Mouse (Mus musculus) c-Kit-positive CD71-negative TER-119-negative erythroid progenitor cells, embryonic 14.5 days (primary cell): ENCODE measurements around the gene Six2.
"Not testable (repeated sequence)": the region's sequence is repeated elsewhere in the genome, so short reads cannot be mapped to it uniquely, and the experiment has no call there.

Source experiments
- DNase-seq: peaks from one replicate; pipeline ENCODE4 v3.0.0-alpha.2; 2013; ENCODE audit warnings: low read depth

The Six2 gene

GRCm38 (mm10) chr17:85690323-85690968 lies 2.4 kb upstream of the Six2 start:
- no peak for DNase-seq

DNA sequence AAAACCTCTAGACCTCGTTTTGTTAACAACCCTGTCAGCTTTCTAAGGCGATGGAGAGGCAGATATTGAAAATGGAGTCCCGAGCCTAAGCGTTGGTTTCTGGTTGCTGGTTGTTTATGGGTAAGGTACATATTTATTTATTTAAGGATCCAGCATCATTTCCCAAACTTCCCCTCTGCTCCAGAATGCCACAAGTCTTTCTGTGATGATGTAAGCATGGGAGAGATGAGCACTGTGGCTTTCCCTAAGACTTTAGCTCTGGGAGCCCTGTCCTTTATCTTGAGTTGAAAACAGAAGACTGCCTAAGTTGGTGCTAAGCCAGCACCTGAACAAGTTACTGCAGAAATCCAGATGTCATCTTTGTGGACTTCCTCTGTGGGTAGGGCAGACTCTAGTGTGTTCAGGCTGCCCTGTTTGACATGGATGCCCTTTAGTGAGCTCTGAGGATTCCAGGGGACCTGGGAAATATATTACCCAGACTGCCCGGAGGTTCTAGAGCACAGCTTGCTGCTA lies 1.8 kb upstream of the Six2 start:
- DNase-seq = no peak

- no peak for DNase-seq
These were observed 1.1 kb upstream of the Six2 start for GRCm38 (mm10) chr17:85688911-85689806.

DNA sequence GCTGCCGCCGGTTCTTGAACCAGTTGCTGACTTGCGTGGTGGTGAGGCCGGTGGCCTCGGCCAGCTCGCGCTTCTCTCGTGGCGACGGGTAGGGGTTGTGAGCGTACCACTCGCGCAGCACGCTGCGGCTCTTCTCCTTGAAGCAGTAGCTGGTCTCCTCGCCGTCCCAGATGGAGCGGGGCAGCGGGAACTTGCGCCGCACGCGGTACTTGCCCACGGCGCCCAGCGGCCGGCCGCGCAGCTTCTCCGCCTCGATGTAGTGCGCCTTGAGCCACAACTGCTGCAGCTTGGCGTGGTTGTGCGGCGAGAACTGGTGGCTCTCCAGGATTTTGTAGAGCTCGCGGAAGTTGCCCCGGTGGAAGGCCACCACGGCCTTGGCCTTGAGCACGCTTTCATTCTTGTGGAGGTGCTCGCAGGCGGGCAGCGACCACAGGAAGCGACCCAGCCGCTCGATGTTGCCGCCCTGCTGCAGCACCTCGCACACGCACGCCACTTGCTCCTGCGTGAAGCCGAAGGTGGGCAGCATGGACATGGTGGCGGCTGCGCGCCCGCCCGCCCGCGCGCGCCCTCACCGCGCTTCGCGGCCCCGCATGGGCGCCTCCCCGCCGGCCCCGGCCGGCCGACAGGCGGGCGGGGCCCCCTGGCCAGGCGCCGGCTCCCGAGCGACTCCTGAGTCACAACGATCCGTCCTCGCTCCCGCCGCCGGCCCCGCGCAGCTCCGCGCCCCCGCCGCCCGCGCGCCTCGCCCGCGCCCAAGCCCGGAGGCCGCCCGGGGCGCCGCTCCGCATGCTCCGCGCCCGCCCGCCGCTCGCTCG lies 446 bp downstream of the Six2 start:
- no peak for DNase-seq

GRCm38 (mm10) chr17:85686476-85687420 lies 1.3 kb downstream of the Six2 start:
- no peak for DNase-seq

DNA sequence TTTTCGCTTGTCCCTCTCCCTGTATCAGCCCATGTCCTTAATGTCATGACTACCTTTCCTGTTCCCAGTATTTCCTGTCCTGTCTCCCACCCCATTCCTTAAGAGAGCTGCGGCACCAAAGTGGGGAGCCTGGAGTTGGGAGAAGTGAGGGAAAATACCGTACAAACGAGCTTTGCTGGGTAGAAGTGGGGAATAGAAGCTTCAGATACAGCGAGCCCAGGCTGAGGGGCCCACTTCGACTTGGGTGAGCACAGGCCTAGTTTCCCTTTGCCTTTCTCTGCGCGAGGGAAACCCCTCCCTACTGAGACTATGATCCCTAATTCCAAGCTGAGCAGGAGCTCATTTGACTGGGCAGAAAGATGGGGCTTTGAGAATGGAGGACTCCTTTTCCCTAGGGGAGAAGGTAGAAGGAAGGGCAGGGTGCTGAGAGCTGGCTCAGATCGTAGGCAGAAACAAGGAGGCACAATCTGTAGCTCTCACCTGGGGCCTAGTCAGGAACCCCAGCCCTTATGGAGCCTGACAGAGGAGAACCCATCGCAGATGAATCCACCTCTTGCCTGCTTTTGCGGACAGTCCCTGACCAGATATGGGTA lies 2.3 kb downstream of the Six2 start:
- DNase-seq = no peak

DNA sequence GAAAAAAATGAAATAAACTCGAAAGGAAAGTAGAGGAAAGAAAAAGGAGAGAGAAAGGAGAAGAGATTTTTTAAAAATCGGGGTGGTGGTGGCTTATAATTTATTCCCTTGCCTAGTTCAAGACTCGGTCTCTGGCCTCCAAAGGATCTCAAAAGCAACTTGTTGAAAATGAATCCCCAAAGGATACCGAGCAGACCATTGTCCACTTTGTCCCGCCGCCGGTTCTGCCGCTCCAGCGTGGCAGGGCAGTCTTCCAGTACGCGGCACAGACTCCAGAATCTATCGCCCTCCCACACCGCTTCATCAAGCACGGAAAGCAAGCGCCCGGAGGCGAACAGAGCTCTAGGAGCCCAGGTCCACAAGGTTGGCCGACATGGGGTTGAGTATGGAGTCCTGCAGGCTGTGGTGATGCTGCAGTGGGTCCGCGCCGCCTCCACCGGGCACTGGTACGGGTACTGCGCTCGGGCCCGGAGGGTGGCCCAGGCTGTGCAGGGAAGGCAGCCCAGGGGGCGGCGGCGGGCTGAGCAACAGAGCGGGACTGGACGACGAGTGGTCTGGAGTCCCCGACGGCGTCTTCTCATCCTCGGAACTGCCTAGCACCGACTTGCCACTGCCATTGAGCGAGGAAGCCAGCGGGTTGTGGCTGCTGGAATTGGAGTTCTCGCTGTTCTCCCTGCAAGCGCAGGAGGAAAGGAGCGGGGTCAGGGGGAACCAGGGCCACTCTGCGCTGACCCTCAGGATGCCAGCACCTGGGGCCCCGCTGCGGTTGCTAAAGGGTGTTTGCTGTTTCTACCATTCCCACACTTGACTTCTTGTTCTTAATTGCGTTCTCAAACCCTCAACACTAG lies 3.0 kb downstream of the Six2 start:
- no peak for DNase-seq

GRCm38 (mm10) chr17:85684436-85684835 lies 3.6 kb downstream of the Six2 start:
- not testable (repeated sequence) for DNase-seq

DNA sequence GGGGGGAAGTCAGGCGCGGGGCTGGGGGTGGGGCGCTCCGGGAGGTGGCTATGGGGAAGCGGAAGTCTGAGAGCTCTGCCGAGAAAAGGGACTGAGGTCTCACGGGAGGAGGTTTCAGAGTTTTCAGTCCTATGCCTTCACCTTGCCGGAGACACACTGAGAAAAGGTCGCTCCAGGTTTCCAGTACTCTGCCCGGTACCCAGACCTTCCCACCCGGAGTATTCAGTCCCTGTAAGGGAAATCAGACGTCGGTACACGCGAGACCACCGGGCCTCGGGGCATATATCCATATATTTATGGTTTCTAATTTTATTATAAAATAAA lies 4.1 kb downstream of the Six2 start:
- no peak for DNase-seq

GRCm38 (mm10) chr17:85683111-85683983 lies 4.7 kb downstream of the Six2 start:
- DNase-seq = no peak

DNA sequence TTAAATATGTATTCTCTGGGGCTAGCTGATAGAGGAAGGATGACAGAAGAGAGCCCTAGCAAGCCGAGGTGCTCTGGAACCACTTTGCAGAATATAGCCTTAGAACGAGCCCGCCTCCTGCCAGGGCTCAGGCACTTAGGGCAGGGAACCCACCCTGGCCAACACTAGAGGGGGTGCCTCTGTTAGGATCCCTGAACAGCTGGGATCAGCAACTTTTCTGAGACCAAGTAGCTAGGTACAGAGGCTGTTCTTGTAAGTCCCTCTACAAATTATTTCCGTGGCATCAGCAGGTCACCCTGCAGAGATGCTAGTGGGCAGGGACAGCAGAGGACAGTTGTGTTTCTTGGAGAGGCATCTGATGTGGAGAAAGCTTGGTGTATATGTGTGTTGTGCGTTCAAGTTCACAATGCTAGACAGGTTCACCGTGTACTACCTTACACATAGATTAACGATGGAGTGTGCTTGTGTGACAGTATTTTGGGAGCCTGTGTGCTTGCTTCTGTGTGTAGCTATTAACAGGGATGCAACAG lies 5.8 kb downstream of the Six2 start:
- no peak for DNase-seq

DNA sequence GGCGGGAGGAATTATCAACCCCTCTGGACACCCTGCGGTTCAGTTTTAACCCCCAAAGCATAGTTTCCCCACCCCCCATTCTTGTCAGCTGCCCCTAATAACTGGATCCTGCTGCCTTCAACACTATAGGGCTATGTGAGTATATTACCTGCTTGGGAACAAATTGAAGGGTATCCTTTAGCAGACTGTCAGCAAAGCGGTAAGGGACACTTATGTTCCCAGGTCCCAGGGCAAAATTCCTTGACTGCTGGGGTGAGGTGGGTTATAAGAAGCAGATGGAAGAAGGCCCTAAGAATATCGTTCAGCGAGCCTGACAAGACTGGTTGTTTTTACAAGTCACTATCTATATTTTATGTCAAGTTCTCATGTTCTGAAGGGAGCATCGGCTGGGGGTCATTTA lies 6.3 kb downstream of the Six2 start:
- no peak for DNase-seq

- no peak for DNase-seq
These were observed 7.1 kb downstream of the Six2 start for GRCm38 (mm10) chr17:85680851-85681550.

GRCm38 (mm10) chr17:85680116-85680850 lies 7.8 kb downstream of the Six2 start:
- DNase-seq = no peak

GRCm38 (mm10) chr17:85679651-85680050 lies 8.4 kb downstream of the Six2 start:
- no peak for DNase-seq

DNA sequence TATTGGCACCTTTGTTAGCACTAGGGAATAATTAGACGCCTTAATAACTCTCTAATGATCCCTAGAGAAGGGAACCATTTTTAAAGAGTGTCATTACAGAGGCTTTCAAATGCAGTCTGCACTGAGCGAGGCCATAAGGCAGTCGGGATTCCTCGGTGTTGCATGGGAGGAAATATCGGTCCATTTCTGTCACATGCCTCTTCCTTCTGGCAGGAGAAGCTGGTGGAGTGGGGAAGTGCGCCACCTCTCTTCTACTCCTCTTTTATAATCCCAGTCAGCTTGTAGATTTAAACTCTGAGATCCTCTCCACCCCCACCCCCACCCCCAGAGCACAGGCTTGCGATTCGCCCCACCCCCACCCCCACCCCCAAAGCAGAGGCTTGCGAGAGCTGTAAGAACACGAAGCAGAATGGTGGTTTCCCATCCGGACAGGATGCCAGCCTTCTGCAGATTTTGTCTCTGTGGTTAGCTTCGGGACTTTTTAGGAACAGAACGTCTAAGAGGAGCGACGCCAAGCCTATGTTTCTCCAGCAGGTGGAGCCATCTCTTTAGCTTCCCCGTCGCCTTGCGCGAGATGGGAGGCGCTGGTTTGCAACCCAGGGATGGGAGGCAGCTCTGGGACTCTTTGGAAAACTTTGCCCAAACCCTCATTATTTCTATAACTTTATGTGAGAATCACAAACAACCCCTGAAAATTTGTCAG lies 23.3 kb downstream of the Six2 start:
- DNase-seq = peak; percentile 36

DNA sequence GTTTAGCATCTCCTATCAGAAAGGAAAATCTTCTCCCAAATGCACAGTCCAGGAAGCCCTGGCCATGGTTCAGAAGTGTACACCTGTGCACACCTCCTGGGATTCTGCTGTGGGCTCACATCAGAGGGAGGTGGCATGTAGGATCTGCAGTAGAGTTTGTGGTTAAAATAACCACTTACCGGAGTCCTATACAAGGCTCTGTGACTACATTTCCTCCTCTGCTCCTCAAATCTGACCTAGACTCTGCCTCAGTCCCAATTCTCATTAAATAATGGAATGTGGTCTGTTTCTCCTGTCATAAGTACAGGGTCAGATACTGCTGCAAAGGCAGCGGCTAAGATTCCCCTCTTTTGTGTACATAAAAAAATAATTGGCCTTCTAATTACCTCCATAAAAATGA lies 23.9 kb downstream of the Six2 start:
- no peak for DNase-seq
